Mouse (Mus musculus) ES-Bruce4 (cell line): ENCODE data around the gene Nrcam.

Experiments used
- CTCF ChIP-seq: IDR thresholded peaks from one replicate; pipeline ENCODE4 v1.8.1; 2011; ENCODE audit warnings: low read depth, low read length
- POLR2A ChIP-seq: IDR thresholded peaks from one replicate; pipeline ENCODE4 v1.8.1; 2011; ENCODE audit warnings: low read length; ENCODE audit not compliant: insufficient read depth

- no peak for TF ChIP-seq CTCF
- TF ChIP-seq POLR2A, result no peak
Observed at GRCm38 (mm10) chr12:44457961-44458360, 129.3 kb downstream of the Nrcam start.
